Mouse (Mus musculus) spleen, adult 18-20 months (tissue): Measurements from ENCODE around the gene Gm13212.
"Not testable (repeated sequence)": the region's sequence is repeated elsewhere in the genome, so short reads cannot be mapped to it uniquely, and the experiment has no call there.

ENCODE experiments used
- DNase-seq, 2 experiments: peaks; one replicate each; pipeline ENCODE4 v3.0.0; 2022; ENCODE audit warnings: mixed read lengths in 2 of 2

The Gm13212 gene

GRCm38 (mm10) chr4:145585078-145585477 lies at the start of gene Gm13212:
TSS of gene Gm13212 (plus strand) at chr4:145585166.
- DNase-seq = peak in 1 of 2 experiments; percentile 19

- DNase-seq = not testable (repeated sequence)
Measured at GRCm38 (mm10) chr4:145543861-145544260, 41.1 kb upstream of the Gm13212 start.

GRCm38 (mm10) chr4:145545106-145545505 lies 39.9 kb upstream of the Gm13212 start:
- not testable (repeated sequence) for DNase-seq

DNA sequence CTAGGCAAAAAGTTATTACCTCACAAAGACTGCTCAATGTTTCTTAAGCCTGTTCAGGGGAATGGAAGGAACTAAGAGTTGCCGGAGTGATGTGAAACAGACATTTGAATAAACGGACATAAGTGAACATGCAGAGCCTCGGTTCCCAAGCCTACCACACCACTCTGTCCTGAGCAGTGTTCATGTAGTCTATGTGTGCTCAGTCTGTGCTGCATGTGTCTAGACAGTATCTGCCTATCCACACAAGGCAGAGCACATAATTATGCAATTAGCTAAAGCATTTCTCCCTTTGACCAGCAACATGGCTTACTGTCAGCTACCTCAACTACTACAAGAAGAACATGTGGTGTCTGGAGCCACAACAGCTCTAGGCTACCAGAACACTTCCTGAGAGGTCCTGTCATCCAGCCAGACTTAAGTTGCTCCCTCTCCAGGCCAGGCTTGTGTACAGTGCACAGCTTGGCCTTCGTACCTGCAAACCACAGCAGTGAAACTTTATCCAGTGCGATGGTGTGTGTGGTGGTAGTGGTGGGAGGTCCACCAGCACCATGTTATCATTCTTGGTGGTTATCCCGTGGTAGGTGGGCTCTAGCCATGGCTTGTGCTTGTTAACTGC lies 39.1 kb upstream of the Gm13212 start:
- not testable (repeated sequence) for DNase-seq

DNA sequence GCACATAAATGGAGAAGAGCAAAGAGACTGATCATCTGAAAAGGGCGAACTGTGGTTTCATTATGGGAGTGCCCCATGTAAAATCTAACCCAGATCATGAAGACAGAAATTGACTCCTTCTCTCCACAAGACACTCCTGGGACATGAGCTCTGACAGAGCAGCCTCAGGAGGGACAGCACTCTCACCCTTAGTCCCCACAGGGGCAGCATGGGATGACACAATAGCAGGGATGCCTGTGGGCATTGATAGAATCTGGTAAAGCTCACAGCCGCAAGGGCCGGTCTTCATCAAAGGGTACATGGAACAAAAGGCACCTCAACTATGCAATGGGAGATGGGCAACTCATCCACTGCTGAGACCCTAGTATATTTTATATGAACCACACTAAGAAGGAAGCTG lies 38.5 kb upstream of the Gm13212 start:
- DNase-seq = not testable (repeated sequence)

GRCm38 (mm10) chr4:145556680-145557079 lies 28.3 kb upstream of the Gm13212 start:
- no peak for DNase-seq

GRCm38 (mm10) chr4:145559505-145560099 lies 25.4 kb upstream of the Gm13212 start:
- no peak for DNase-seq

GRCm38 (mm10) chr4:145564111-145564821 lies 20.7 kb upstream of the Gm13212 start:
- no peak for DNase-seq

- not testable (repeated sequence) for DNase-seq
Measured at GRCm38 (mm10) chr4:145570461-145570860, 14.5 kb upstream of the Gm13212 start.

DNA sequence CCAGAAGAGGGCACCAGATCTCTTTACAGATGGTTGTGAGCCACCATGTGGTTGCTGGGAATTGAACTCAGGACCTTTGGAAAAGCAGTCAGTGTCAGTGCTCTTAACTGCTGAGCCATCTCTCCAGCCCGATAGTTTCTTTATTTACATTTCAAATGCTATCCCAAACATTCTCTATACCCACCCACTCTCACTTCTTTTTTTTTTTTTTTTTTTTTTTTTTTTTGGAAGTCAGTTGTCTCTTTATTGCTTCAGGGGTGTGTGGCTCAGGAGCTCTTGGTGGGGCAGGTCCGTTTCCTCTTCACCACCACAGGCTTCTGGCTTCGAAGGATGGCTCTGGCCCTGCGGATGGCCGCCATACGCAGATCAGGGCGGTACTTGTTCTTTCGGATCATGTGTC lies 8.3 kb upstream of the Gm13212 start:
- not testable (repeated sequence) for DNase-seq

DNA sequence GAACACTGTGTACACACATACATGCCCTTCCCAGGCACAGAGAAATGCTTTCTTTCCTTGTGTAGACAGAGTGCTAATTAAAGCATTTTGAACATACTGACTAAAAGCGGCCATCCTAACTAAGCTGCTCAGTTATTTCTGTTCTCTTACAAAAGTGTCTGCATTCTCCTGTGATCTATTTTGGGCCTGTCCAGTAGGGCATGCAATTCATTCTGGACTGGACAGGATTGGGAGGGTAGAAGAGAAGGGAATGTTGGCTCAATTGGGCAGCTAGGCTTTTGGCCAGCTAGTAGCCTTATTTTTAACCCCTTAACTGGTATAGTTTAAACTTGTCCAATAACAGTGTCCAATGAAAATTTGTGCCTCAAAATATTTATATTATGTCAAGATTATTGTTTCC lies 4.6 kb upstream of the Gm13212 start:
- not testable (repeated sequence) for DNase-seq

GRCm38 (mm10) chr4:145586046-145586445 lies 1.1 kb downstream of the Gm13212 start:
- DNase-seq = not testable (repeated sequence)

- DNase-seq = not testable (repeated sequence)
Measured at GRCm38 (mm10) chr4:145594183-145594582, 9.2 kb downstream of the Gm13212 start.

DNA sequence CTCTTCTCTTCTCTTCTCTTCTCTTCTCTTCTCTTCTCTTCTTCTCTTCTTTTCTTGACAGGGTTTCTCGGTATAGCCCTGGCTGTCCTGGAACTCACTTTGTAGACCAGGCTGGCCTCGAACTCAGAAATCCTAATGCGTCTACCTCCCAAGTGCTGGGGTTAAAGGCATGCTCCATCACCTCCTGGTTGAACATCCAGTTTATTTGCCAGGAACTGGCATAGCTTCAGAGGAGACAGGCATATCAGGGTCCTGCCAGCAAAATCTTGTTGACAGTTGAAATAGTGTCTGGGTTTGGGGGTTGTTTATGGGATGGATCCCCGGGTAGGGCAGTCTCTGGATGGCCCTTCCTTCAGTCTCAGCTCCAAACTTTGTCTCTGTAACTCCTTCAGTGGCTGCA lies 9.8 kb downstream of the Gm13212 start:
- DNase-seq = not testable (repeated sequence)

DNA sequence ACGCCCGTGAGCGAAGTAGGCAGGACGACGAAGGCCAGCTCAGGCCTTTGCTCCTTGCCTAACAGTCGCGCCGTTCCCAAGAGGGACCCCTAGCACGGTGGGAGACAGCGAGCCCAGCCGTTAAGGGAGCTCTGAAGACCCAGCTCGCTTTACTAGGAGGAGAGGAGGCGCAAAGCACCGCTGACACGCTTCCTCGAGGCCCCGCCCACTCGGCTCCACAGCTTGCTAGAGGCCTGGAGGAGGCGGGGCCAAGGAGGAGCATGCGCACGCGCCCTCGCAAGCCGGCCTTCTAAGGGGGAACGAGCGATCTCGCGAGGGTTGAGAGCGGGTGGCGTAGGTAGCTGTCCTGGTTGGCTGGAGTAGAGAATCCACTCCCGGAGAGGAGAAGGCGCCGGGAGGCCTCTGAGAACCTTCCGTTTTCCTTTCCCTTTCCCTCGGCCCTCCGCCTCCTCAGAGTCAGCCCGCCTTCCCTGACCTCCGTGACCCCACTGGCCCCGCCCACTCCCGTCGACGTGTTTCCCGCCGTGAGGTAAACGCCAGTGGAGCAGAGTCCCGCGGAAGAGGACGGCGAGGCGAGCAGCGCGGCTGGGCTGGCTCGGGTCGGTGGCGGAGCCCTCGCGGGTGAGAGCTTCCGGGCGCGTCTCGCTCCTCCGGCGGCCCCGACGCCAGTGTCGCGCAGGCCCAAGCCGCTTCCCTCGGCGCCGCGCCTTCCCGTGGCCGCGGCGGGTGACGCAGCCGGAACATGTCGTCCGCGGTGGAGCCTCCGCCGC lies 55.6 kb downstream of the Gm13212 start:
- DNase-seq = peak in 1 of 2 experiments; percentile 6

DNA sequence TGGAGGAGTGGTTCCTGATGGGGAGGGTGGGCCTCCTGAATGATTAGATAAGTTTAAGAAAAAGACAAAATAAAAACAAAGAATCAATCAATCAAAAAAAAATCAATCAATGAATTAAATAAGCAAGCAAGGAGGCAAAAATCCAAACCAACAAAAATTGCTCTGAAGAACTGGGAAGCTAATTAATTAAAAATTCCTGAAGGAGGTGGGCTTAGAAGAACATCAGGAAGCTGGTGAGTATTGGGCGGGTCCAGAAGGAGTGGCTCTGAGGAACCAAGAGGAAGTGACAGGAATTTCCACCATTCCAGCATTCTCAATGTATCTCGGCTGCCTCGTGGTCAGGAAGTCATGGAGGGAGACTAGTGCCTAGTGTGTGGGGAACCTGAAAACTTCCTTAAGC lies 85.4 kb downstream of the Gm13212 start, which contains the start of gene Zfp980:
Gene Zfp980, plus strand, starts transcription at position 301 of the 400 bp plus-strand sequence.
- DNase-seq = not testable (repeated sequence)

- not testable (repeated sequence) for DNase-seq
Measured at GRCm38 (mm10) chr4:145674286-145674780, 89.4 kb downstream of the Gm13212 start.
